Mouse (Mus musculus): ENCODE data around the gene Hcar2. TPM values are rescaled to one million over a fixed set of nuclear protein-coding genes. Genes with fewer than 3 reads are reported as not detected.
A peak's percentile ranks its signal among the peaks of the same experiment; 100 is the strongest.

Gene Hcar2
- not detected in 2 replicates for polyA plus RNA-seq (2014; fragmentation: Nextera tagmentation; extraction: Ambion mirVana)

- Histone ChIP-seq H3K27me3 (ENCODE audit: insufficient read depth, low read length) (no peaks in the 10 kb centered on the region), H3K4me2 (no peak within 1 kb of the TSS), H3K4me1 (ENCODE audit: insufficient read depth) (no peaks in the 10 kb centered on the region), H3K9me3 (ENCODE audit: low read depth, low read length) (no peaks in the 10 kb centered on the region), H3K36me3 (ENCODE audit: insufficient read depth) (no peaks in the 10 kb centered on the region), H3K4me3 (ENCODE audit: low read depth, low read length) (no peak within 1 kb of the TSS), H3K9ac (no peak within 1 kb of the TSS), H3K27ac (ENCODE audit: low read depth) (no peak within 1 kb of the TSS)
- no peak for DNase-seq
- 62% methylated on average over 12 of the region's 12 CpGs for WGBS
- ATAC-seq (ENCODE audit: insufficient read depth): no peak
- TF ChIP-seq CTCF (IDR thresholded peaks at IDR 0.05; ENCODE audit: low read depth): no peak
Observed at GRCm38 (mm10) chr5:123865365-123865764, at the start of gene Hcar2. TSS of gene Hcar2 (minus strand) at chr5:123865499.

GRCm38 (mm10) chr5:123914852-123915251, 49.6 kb upstream of the Hcar2 start:
- no peak for TF ChIP-seq CTCF (IDR thresholded peaks at IDR 0.05; ENCODE audit: low read depth)
- Histone ChIP-seq H3K4me3 (ENCODE audit: low read depth, low read length) (no peak overlapping the region), H3K4me2 (no peak overlapping the region), H3K27me3 (ENCODE audit: insufficient read depth, low read length) (no peaks in the 10 kb centered on the region), H3K27ac (ENCODE audit: low read depth) (no peak overlapping the region), H3K9ac (no peak overlapping the region), H3K4me1 (ENCODE audit: insufficient read depth) (no peaks in the 10 kb centered on the region), H3K9me3 (ENCODE audit: low read depth, low read length) (no peaks in the 10 kb centered on the region), H3K36me3 (ENCODE audit: insufficient read depth) (peaks cover 89% of the 10 kb centered on the region)
- ATAC-seq (ENCODE audit: insufficient read depth) (no peak), DNase-seq (no peak)
- WGBS: 85% methylated on average over 3 of the region's 3 CpGs

GRCm38 (mm10) chr5:123907631-123907977, 42.3 kb upstream of the Hcar2 start:
- H3K4me2 ChIP-seq: peak overlapping the region; percentile 93
- peak overlapping the region; percentile 93 for H3K9ac ChIP-seq
- no peak for TF ChIP-seq CTCF (IDR thresholded peaks at IDR 0.05; ENCODE audit: low read depth)
- ATAC-seq (ENCODE audit: insufficient read depth) (no peak), DNase-seq (no peak)
- peak overlapping the region; percentile 78; the same call in 1 of the 2 replicates for H3K27ac ChIP-seq (ENCODE audit: low read depth)
- peaks cover 44% of the 10 kb centered on the region for H3K36me3 ChIP-seq (ENCODE audit: insufficient read depth)
- no peaks in the 10 kb centered on the region for H3K27me3 ChIP-seq (ENCODE audit: insufficient read depth, low read length)
- 0 out of 2 replicates have a peak, but pooled peaks cover 9% of the 10 kb centered on the region for H3K4me1 ChIP-seq (ENCODE audit: insufficient read depth)
- no peaks in the 10 kb centered on the region for H3K9me3 ChIP-seq (ENCODE audit: low read depth, low read length)
- WGBS: 2% methylated on average over 10 of the region's 10 CpGs
- H3K4me3 ChIP-seq (ENCODE audit: low read depth, low read length): peak overlapping the region; percentile 96

- Histone ChIP-seq H3K4me1 (ENCODE audit: insufficient read depth) (0 out of 2 replicates have a peak, but pooled peaks cover 9% of the 10 kb centered on the region), H3K4me2 (peak within 1 kb of the TSS; percentile 93), H3K27ac (ENCODE audit: low read depth) (peak within 1 kb of the TSS; percentile 78; the same call in 1 of the 2 replicates), H3K36me3 (ENCODE audit: insufficient read depth) (peaks cover 39% of the 10 kb centered on the region), H3K9ac (peak within 1 kb of the TSS; percentile 93), H3K27me3 (ENCODE audit: insufficient read depth, low read length) (no peaks in the 10 kb centered on the region), H3K9me3 (ENCODE audit: low read depth, low read length) (no peaks in the 10 kb centered on the region), H3K4me3 (ENCODE audit: low read depth, low read length) (peak within 1 kb of the TSS; percentile 96)
- under 1% methylated on average over 61 of the region's 61 CpGs for WGBS
- ATAC-seq (ENCODE audit: insufficient read depth): peak; percentile 96
- DNase-seq: peak; percentile 99
- TF ChIP-seq CTCF (IDR thresholded peaks at IDR 0.05; ENCODE audit: low read depth): peak; percentile 99
Observed at GRCm38 (mm10) chr5:123906976-123907630, 41.8 kb upstream of the Hcar2 start, which contains the start of gene Denr. TSS of gene Denr (plus strand) at chr5:123907175.

GRCm38 (mm10) chr5:123906146-123906975, 41.1 kb upstream of the Hcar2 start:
- Histone ChIP-seq H3K27me3 (ENCODE audit: insufficient read depth, low read length) (no peaks in the 10 kb centered on the region), H3K4me3 (ENCODE audit: low read depth, low read length) (peak overlapping the region; percentile 96), H3K27ac (ENCODE audit: low read depth) (no peak overlapping the region), H3K36me3 (ENCODE audit: insufficient read depth) (peaks cover 32% of the 10 kb centered on the region), H3K9ac (no peak overlapping the region), H3K9me3 (ENCODE audit: low read depth, low read length) (no peaks in the 10 kb centered on the region), H3K4me2 (peak overlapping the region; percentile 40), H3K4me1 (ENCODE audit: insufficient read depth) (0 out of 2 replicates have a peak, but pooled peaks cover 9% of the 10 kb centered on the region)
- no peak for TF ChIP-seq CTCF (IDR thresholded peaks at IDR 0.05; ENCODE audit: low read depth)
- DNase-seq (no peak), ATAC-seq (ENCODE audit: insufficient read depth) (no peak)
- WGBS: 70% methylated on average over 17 of the region's 17 CpGs

GRCm38 (mm10) chr5:123904059-123904672, 38.9 kb upstream of the Hcar2 start:
- H3K4me2 ChIP-seq: no peak overlapping the region
- H3K4me3 ChIP-seq (ENCODE audit: low read depth, low read length): no peak overlapping the region
- WGBS: 65% methylated on average over 11 of the region's 11 CpGs
- DNase-seq: no peak
- no peak overlapping the region for H3K9ac ChIP-seq
- no peak overlapping the region for H3K27ac ChIP-seq (ENCODE audit: low read depth)
- H3K27me3 ChIP-seq (ENCODE audit: insufficient read depth, low read length): no peaks in the 10 kb centered on the region
- H3K36me3 ChIP-seq (ENCODE audit: insufficient read depth): peaks cover 10% of the 10 kb centered on the region
- no peaks in the 10 kb centered on the region for H3K9me3 ChIP-seq (ENCODE audit: low read depth, low read length)
- 0 out of 2 replicates have a peak, but pooled peaks cover 9% of the 10 kb centered on the region for H3K4me1 ChIP-seq (ENCODE audit: insufficient read depth)
- TF ChIP-seq CTCF (IDR thresholded peaks at IDR 0.05; ENCODE audit: low read depth): peak; percentile 10; the same call in 1 of the 2 replicates
- no peak for ATAC-seq (ENCODE audit: insufficient read depth)
